Mouse (Mus musculus): Measurements from ENCODE around the gene Brms1l.

- TF ChIP-seq CTCF (IDR thresholded peaks at IDR 0.05; ENCODE audit: control insufficient read depth, insufficient read depth, insufficient read length) = no peak
- no peak for TF ChIP-seq MYOD1 (IDR thresholded peaks at IDR 0.05; ENCODE audit: control insufficient read depth, insufficient read length, low read depth)
Observed at GRCm38 (mm10) chr12:55837495-55837894, 1.4 kb downstream of the Brms1l start.

All from C2C12 (cell line).